9 mouse cellular contexts compared by ENCODE assay signal in genomic region chr4:4771523-4772114, GRCm38 (mm10). TPM values are rescaled to one million over a fixed set of nuclear protein-coding genes. Genes with fewer than 3 reads are reported as not detected.
DNase-seq lines count a peak whose midpoint lies in the region; ATAC-seq and TF ChIP-seq lines count a peak whose summit lies in the region.
"Had no signal": no experiment of that assay in that cellular context is flagged by ENCODE, and none has a peak within 500 bp of the region (broad histone marks: within the 10 kb centered on the region; RNA-seq: fewer than 3 reads in every experiment).

No protein-coding gene starts in this region.

- no peak overlapping the region for H3K4me3 ChIP-seq in kidney, adult 2 months (ENCODE audit: insufficient read depth, low read depth, low read length)

- no peaks in the 10 kb centered on the region for H3K4me1 ChIP-seq in kidney, adult 2 months (ENCODE audit: control insufficient read depth, insufficient read depth, low read length)

- H3K36me3 ChIP-seq in kidney, adult 2 months (ENCODE audit: control insufficient read depth, insufficient read depth, low read length), result peaks cover 5% of the 10 kb centered on the region

- TF ChIP-seq CTCF in kidney, adult 2 months (conservative IDR thresholded peaks at IDR 0.05; ENCODE audit: insufficient read depth, insufficient read length, low read depth, low read length), result 0 out of 2 replicates have a peak, but pooled peaks have one; percentile 26

- WGBS in kidney, adult 2 months, result 46% methylated on average over 2 of the region's 2 CpGs

- peak; percentile 20 for DNase-seq in kidney, adult 2 months
- no peak for DNase-seq in kidney, postnatal 4 days
- DNase-seq in CD4-positive, CD25-positive, alpha-beta regulatory T cell, adult 2 months (ENCODE audit: low read depth, low spot score), result peak; percentile 47
- DNase-seq in brain, embryonic 18.5 days (ENCODE audit: low read depth, low spot score), result peak; percentile 4
- DNase-seq in cerebellum, adult 9-11 months, result no peak
- DNase-seq in heart, adult 9 months (ENCODE audit: low spot score in 2 of 2), result no peak
- DNase-seq in spleen, adult 12 weeks (ENCODE audit: low spot score), result no peak
- DNase-seq: thymus, postnatal 14 days had no signal

- no peaks in the 10 kb centered on the region for H3K27me3 ChIP-seq in kidney, adult 2 months (replicated peaks; ENCODE audit: control insufficient read depth, insufficient read depth, low read length)

- no peak for TF ChIP-seq POLR2A in kidney, adult 2 months (IDR thresholded peaks at IDR 0.05; ENCODE audit: low read depth, low read length)

- peak; percentile 86 for ATAC-seq in megakaryocyte progenitor cell, adult 5-6 weeks (replicated peaks; ENCODE audit: poor library complexity)

- no peak overlapping the region for H3K27ac ChIP-seq in kidney, adult 2 months (ENCODE audit: insufficient read depth, low read depth, low read length)

RNA-seq across cellular contexts. Expression of gene Impad1, which starts 21.5 kb away (rescaled TPM):
- polyA plus RNA-seq in kidney, adult 2 months (2012; rRNA removed), result 9.5 and 12.6 TPM in 2 replicates
- total RNA-seq in megakaryocyte progenitor cell, adult 5-6 weeks (2015), result 39.6 and 47.2 TPM in 2 replicates
- 42.5 and 44.1 TPM in 2 replicates for total RNA-seq in megakaryocyte progenitor cell, adult 5-6 weeks (2017)

Comparison
In these comparisons a context has a peak if more than half of its experiments do, and no peak if none do; other contexts are left out.
1. DNase-seq: peak in kidney, adult 2 months (single experiment), CD4-positive, CD25-positive, alpha-beta regulatory T cell, adult 2 months (single experiment) and brain, embryonic 18.5 days (single experiment); none in kidney, postnatal 4 days (0 of 2), cerebellum, adult 9-11 months (single experiment), heart, adult 9 months (0 of 2) and spleen, adult 12 weeks (single experiment).